Mouse (Mus musculus): ENCODE data around the gene Slc22a3. TPM values are rescaled to one million over a fixed set of nuclear protein-coding genes. Genes with fewer than 3 reads are reported as not detected.
A peak's percentile ranks its signal among the peaks of the same experiment; 100 is the strongest.

Gene Slc22a3
- total and polyA plus RNA-seq, 2 experiments from 2014 or later: 0.04 to 0.52 TPM

DNA sequence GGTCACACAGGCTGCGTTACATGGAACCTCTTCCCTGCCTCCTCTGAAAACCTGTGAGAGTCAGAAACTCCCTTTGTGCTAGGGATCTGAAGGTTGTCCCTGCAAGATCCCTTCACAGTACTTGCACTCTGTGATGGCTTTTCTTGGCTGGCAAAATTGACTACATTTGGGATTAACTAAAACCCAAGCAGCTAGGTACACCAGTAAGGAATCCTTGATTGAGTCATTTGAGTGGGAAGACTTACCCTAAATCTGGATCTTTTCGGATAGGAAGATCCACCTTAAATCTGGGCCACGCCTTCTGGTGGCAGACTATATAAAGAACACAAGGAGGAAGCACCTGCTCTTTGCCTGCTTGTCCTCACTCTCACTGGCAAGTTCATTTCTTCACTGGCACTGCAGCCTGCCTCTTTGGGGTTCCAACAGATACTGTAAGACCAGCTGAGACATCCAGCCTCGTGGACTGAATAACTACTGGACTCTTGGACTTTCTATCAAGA lies 41.0 kb downstream of the Slc22a3 start:
- Histone ChIP-seq H3K4me3 (ENCODE audit: low read depth, low read length) (no peak overlapping the region), H3K9ac (replicated peaks; ENCODE audit: low read depth, low read length) (no peak overlapping the region), H3K36me3 (replicated peaks; ENCODE audit: control insufficient read depth, insufficient read depth, low read length) (no peaks in the 10 kb centered on the region), H3K9me3 (replicated peaks; ENCODE audit: control insufficient read depth, low read length) (no peaks in the 10 kb centered on the region), H3K4me2 (ENCODE audit: low read depth, low read length) (no peak overlapping the region), H3K4me1 (ENCODE audit: control insufficient read depth, insufficient read depth) (no peaks in the 10 kb centered on the region), H3K27ac (ENCODE audit: low read depth) (no peak overlapping the region), H3K27me3 (ENCODE audit: control insufficient read depth, insufficient read depth, low read length) (no peaks in the 10 kb centered on the region)
- ATAC-seq (ENCODE audit: insufficient read depth, low read depth): no peak
- TF ChIP-seq EP300 (IDR thresholded peaks at IDR 0.05; ENCODE audit: low read depth) (no peak), CTCF (IDR thresholded peaks at IDR 0.05; ENCODE audit: low read depth) (no peak)
- DNase-seq (ENCODE audit: low spot score): no peak
- 66% methylated on average over 4 of the region's 4 CpGs for WGBS

DNA sequence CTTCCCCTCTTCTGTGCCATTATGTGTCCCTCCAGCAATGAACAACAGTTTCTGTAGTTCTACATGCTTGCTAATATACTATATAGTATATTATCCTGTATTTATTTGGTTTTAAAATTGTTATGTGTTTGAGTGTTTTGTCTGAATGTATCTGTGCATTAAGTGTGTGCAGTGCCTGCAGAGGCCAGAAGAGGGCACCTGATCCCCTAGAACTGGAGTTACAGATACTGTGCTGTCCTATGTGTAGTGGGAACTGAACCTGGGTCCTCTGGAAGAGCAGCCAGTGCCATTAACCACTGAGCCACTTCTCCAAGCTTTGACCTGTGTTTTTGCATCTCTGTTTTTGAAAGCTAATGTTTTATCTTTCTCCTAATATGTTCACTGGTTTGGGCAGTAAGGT lies 46.3 kb downstream of the Slc22a3 start:
- Histone ChIP-seq H3K27me3 (ENCODE audit: control insufficient read depth, insufficient read depth, low read length) (no peaks in the 10 kb centered on the region), H3K4me2 (ENCODE audit: low read depth, low read length) (no peak overlapping the region), H3K4me3 (ENCODE audit: low read depth, low read length) (no peak overlapping the region), H3K9ac (replicated peaks; ENCODE audit: low read depth, low read length) (no peak overlapping the region), H3K36me3 (replicated peaks; ENCODE audit: control insufficient read depth, insufficient read depth, low read length) (no peaks in the 10 kb centered on the region), H3K27ac (ENCODE audit: low read depth) (no peak overlapping the region), H3K9me3 (replicated peaks; ENCODE audit: control insufficient read depth, low read length) (peaks cover 4% of the 10 kb centered on the region; the same call in 1 of the 2 replicates), H3K4me1 (ENCODE audit: control insufficient read depth, insufficient read depth) (no peaks in the 10 kb centered on the region)
- no peak for TF ChIP-seq EP300 (IDR thresholded peaks at IDR 0.05; ENCODE audit: low read depth)
- TF ChIP-seq CTCF (IDR thresholded peaks at IDR 0.05; ENCODE audit: low read depth): no peak
- no peak for ATAC-seq (ENCODE audit: insufficient read depth, low read depth)
- no peak for DNase-seq (ENCODE audit: low spot score)

DNA sequence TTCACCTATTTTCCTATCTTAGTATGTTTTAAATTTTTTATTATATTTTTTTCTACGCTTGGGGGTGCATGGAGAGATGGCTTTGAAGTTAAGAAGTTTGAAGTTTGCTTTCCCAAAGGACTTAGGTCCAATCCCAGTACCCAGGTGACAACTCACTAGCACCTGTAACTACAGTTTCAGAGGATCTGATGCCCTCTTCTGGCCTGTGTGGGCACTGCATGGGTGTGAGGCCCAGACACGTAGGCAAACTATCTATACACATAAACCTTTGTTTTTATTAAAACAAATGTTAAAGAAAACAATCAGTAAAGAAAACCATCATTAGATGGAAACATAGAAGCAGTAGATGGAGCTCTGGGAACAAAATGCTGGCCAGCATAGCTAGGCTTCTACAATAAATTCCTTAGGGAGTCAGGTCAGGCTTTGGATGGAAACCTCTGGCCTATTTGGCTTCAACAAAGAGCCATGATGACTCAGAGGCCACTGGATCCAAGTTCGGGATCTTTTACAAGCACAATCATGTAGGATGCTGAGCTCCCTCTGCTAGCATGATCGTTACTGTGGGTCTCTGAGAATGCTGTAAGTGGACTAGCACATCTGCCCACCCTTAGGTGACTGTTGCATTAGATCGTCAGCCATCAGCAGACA lies 52.2 kb downstream of the Slc22a3 start:
- Histone ChIP-seq H3K27me3 (ENCODE audit: control insufficient read depth, insufficient read depth, low read length) (no peaks in the 10 kb centered on the region), H3K36me3 (replicated peaks; ENCODE audit: control insufficient read depth, insufficient read depth, low read length) (no peaks in the 10 kb centered on the region), H3K4me3 (ENCODE audit: low read depth, low read length) (no peak overlapping the region), H3K4me1 (ENCODE audit: control insufficient read depth, insufficient read depth) (no peaks in the 10 kb centered on the region), H3K4me2 (ENCODE audit: low read depth, low read length) (no peak overlapping the region), H3K9me3 (replicated peaks; ENCODE audit: control insufficient read depth, low read length) (no peaks in the 10 kb centered on the region), H3K9ac (replicated peaks; ENCODE audit: low read depth, low read length) (no peak overlapping the region), H3K27ac (ENCODE audit: low read depth) (no peak overlapping the region)
- ATAC-seq (ENCODE audit: insufficient read depth, low read depth) (no peak), DNase-seq (ENCODE audit: low spot score) (no peak)
- TF ChIP-seq CTCF (IDR thresholded peaks at IDR 0.05; ENCODE audit: low read depth) (peak; percentile 45), EP300 (IDR thresholded peaks at IDR 0.05; ENCODE audit: low read depth) (no peak)
- 68% methylated on average over 5 of the region's 5 CpGs for whole genome bisulfite sequencing

DNA sequence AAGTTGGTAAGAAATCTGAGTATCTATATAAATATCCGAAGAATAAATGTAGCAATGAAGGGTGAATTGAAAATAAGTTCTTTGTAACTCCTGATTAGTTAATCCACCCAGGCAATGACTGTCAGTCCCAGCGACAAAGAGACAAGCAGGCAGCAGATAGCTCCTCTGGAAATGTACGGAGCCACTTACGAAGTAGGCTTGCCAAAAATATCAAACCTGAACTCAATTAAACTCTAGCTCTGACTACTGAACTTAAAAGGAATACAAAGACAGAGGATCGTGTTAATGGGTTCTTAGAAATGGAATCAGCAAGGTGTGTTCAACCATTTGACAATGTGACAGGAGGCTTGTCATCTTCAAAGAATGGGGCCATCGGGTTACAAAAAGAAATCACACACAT lies 53.8 kb downstream of the Slc22a3 start:
- no peak overlapping the region for H3K4me2 ChIP-seq (ENCODE audit: low read depth, low read length)
- no peaks in the 10 kb centered on the region for H3K36me3 ChIP-seq (replicated peaks; ENCODE audit: control insufficient read depth, insufficient read depth, low read length)
- no peak for TF ChIP-seq EP300 (IDR thresholded peaks at IDR 0.05; ENCODE audit: low read depth)
- H3K27me3 ChIP-seq (ENCODE audit: control insufficient read depth, insufficient read depth, low read length): no peaks in the 10 kb centered on the region
- no peak for DNase-seq (ENCODE audit: low spot score)
- no peak for ATAC-seq (ENCODE audit: insufficient read depth, low read depth)
- no peaks in the 10 kb centered on the region for H3K4me1 ChIP-seq (ENCODE audit: control insufficient read depth, insufficient read depth)
- no peak overlapping the region for H3K4me3 ChIP-seq (ENCODE audit: low read depth, low read length)
- H3K9ac ChIP-seq (replicated peaks; ENCODE audit: low read depth, low read length): no peak overlapping the region
- 54% methylated on average over 6 of the region's 6 CpGs for WGBS
- no peaks in the 10 kb centered on the region for H3K9me3 ChIP-seq (replicated peaks; ENCODE audit: control insufficient read depth, low read length)
- H3K27ac ChIP-seq (ENCODE audit: low read depth): no peak overlapping the region

GRCm38 (mm10) chr17:12452862-12453531 lies 54.5 kb downstream of the Slc22a3 start:
- TF ChIP-seq EP300 (IDR thresholded peaks at IDR 0.05; ENCODE audit: low read depth) (no peak), CTCF (IDR thresholded peaks at IDR 0.05; ENCODE audit: low read depth) (no peak)
- no peaks in the 10 kb centered on the region for H3K36me3 ChIP-seq (replicated peaks; ENCODE audit: control insufficient read depth, insufficient read depth, low read length)
- DNase-seq (ENCODE audit: low spot score) (no peak), ATAC-seq (ENCODE audit: insufficient read depth, low read depth) (no peak)
- H3K9ac ChIP-seq (replicated peaks; ENCODE audit: low read depth, low read length): no peak overlapping the region
- H3K27me3 ChIP-seq (ENCODE audit: control insufficient read depth, insufficient read depth, low read length): no peaks in the 10 kb centered on the region
- no peak overlapping the region for H3K4me3 ChIP-seq (ENCODE audit: low read depth, low read length)
- no peak overlapping the region for H3K4me2 ChIP-seq (ENCODE audit: low read depth, low read length)
- WGBS: 61% methylated on average over 11 of the region's 11 CpGs
- H3K4me1 ChIP-seq (ENCODE audit: control insufficient read depth, insufficient read depth): no peaks in the 10 kb centered on the region
- H3K27ac ChIP-seq (ENCODE audit: low read depth): no peak overlapping the region
- H3K9me3 ChIP-seq (replicated peaks; ENCODE audit: control insufficient read depth, low read length): no peaks in the 10 kb centered on the region

Data from heart, postnatal 0 days (tissue).